Mouse (Mus musculus) frontal cortex, postnatal 10 days (tissue): ENCODE results near the gene Taz.
A peak's percentile ranks its signal among the peaks of the same experiment; 100 is the strongest.

Experiments
- DNase-seq, 2 experiments: peaks; one replicate each; pipeline ENCODE4 v3.0.0; 2022; ENCODE audit warnings: low spot score in 2 of 2, mixed read lengths in 1 of 2

Taz gene

DNA sequence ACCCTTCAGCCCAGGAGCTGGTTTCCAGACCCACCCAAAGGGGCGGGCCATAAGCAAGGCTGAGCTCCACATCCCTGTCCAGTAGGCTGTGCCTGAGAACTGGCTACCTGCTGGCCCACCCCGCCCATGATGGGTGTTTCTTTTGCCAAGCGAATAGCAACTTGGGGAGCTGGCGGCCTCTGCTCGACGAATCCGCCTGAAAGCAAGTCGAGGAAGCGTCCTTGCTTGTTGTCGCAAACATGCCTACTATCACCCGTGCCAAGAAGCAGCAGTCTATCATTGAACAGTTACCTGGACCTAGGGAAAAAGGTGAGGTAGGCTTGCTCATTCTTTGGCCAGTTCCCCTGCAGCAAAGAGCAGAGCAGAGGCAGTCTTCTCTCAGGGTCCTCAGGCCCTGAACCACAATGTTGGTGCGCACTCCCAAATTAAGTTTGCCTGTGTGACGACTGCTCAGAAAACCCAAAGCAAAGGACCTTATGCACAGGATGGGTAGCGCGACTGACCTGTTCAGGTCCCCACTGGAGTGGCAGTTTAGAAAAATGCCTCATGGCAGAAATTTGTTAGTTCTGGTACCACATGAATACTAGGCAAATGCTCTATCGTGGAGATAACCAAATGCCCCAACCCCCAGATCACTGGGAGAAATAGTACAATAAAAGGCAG lies at the start of gene Taz, which contains the start of gene Dnase1l1:
Taz (plus strand) TSS at position 181 of the 663 bp plus-strand sequence.
Dnase1l1 (minus strand) TSS at position 606 of the 663 bp plus-strand sequence.
- DNase-seq = peak; percentile 35 to 42

DNA sequence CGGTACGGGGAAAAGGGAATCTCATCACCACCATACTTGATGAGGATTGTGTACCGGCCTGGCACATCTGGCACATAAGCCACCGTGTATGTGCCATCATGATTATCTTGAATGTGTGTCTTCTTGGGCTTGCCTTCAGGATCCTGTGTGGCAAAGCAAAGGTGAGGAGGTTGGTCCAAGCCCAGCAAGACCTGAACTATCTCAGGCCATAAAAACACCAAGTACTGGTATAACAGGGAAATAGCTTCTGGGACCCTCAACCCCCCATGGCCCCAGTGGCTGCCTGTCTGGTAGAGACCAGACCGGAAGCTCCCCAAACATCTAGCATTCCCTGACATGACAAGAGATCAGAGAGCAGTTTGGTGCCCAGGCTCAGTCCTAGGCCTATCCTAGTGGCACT lies 48.5 kb upstream of the Taz start:
- DNase-seq = no peak

DNA sequence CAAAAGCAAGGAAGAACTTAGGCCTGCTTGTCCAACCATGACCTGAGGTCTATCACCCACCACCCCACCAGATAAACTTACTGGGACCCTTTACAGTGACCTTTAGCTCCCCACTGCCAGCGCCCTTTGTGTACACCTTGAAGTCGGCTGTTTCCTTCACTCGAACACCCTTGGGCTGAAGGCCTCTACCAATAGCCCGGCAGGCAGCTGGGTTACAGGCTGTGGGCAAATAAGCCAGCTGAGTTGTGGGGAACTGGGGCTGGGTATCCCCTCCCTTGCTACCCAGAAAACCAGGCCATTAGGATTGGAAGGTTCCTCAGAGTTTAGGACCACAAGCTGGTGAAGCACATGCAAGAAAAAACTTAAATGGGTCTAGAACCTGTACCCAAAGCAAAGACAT lies 41.4 kb upstream of the Taz start:
- no peak for DNase-seq

DNA sequence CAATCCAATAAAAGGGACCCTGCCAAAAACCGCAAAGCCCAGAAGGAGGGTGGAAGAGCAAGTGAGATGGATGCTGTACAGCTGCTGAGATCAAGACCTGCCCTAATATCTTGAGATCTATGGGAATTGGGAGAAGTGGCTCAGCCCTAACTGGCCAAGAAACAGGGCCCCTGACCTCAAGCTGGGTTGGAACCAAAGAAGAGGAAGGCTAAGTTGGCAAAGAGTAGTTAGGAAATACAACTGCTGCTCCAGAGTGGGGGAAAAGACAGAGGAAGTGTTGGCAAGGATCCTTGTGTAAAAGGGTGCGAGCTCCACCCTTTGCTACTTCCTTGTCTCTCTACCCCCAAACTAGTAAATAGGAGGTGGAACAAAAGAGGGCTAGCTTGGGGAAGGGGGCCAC lies 38.3 kb upstream of the Taz start:
- no peak for DNase-seq

DNA sequence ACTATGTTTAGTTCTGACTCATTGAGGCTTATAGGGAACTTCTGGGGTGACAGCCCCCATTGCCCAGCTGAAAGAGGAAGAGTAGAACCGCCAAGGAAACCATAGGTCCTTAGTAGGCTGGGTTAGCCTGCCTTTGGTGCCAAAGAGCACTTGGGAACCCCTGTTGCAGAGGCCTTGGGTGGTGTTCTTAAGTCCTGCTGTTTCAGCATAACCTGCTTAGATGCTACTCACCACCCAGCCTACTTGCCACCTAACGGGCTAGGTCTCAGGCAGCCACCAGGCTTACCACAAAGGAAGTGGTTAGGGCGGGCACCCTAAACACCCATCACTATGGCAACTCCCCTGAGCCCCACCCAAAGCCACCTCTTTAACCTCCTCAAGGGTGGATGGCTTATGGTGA lies 37.9 kb upstream of the Taz start:
- no peak for DNase-seq

DNA sequence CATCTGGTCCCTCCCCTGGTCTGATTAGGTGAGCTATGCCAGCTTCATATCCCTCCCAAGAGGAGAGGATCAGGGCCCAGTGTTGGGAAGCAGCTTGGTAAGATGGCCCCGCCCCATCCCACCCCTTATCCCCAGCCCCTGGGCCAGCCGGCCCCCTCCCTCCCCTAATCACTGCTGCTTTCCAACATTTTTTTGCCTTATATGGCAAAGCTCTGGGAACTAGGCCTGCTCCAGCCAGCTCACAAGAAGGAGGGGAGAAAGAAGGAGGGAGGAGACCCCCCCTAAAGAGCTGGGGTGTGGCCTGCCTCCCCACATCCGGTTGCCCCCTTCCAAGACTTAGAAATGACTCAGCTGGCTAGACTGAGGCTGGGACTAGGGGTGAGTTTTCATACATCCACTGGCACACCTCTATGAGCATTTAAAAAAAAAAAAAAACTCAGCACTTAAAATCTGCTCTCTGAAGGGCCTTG lies 37.1 kb upstream of the Taz start:
- peak; percentile 17 to 55 for DNase-seq

DNA sequence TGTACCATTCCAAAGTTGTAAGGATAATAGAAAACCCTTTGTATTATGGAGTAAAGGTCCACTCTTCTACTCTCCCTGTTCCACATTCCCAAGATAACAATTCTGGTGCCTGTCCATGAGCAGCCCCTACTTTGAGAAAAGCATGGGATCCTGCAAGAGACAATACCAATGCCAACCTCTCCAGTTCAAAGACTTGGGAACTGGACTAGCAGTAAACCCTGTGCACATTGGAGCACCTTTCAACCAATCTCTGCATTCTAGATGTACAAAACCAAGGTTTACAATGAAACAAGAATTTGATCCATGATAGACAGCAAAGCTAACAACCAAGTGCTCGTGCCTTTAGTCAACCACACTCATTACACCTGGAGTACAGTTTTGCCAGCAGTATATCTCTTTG lies 36.6 kb upstream of the Taz start:
- DNase-seq = no peak

DNA sequence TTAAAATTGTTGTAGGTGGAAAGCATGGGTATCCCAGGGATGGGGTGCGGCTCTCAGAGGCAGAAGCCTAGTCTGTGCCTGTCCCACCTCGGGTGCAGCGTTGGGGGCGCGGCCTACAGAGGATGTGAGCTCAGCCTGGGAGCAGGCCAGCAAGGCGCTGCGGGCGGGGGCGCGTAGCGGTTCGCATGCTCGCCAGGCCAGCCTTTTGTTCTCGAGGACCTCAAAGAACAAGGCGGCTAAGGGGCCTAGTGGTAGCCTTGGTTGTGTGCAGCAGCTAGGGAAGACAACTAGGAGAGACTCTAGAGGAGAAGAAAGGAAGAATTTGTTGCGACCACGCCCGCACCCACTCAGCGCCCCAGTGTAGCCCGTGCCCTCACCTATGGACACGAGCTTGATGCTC lies 36.0 kb upstream of the Taz start:
- DNase-seq = peak; percentile 65 to 66

DNA sequence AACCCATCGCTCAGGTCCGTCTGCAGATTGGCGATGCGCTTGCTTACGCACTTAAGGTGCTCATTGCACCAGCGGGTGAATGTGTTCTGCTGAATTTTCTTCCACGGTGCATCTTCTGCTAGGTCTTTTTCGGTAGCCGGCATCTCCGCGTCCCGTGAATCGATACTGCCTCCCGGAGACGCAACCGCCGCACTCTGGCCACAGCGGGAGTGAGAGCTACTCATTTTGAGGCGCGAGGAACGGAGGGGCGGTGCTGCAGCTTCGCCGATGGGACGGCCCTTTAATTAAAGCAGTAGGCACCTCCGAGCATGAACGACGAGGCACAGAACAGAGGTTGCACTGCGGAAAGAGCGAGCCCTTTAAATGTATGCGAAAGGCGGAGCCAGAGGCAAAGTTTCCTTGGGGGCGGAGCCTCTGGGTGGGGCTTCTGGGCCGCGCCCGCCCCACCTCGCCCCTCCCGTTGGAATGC lies 35.5 kb upstream of the Taz start:
- peak; percentile 82 for DNase-seq

DNA sequence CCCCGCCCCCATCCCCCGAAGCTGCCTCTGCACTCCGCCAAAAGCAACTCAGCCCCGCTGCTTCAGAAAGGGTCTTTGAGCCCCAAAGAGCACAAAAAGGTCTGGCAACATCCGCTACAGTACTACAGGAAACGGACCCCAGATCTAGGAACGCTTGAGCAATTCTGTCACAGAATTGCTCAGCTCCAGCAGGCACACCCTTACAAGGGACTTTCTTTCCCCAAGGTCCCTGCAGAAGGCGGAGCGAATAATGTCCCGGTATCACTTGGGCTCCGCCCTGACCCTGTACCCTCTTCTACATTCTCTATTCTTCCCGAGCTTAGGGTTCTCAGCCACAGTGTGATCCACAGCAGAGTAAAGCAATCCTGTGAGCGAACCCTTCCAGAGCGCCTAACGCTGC lies 35.0 kb upstream of the Taz start:
- DNase-seq = peak in 1 of 2 experiments; percentile 16

DNA sequence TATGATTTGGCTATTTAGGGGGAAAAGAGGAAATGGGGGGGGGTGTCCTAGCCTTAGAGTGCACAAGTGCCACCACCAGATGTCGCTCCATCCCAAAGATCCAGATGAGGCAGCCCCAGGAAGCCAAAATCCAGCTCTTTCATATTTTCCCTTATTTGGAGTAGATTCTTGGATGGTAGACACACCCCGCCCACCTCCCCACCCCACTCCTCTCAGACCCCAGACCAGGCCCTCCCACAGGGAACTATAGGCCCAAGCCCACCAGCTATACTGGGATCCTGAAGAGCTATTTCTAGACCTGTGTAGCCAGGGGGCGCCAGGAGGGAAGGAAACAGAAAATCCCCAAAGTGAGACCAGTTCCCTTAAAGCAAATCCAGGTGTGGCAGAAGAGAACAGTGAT lies 33.1 kb upstream of the Taz start:
- DNase-seq = peak in 1 of 2 experiments; percentile 41

DNA sequence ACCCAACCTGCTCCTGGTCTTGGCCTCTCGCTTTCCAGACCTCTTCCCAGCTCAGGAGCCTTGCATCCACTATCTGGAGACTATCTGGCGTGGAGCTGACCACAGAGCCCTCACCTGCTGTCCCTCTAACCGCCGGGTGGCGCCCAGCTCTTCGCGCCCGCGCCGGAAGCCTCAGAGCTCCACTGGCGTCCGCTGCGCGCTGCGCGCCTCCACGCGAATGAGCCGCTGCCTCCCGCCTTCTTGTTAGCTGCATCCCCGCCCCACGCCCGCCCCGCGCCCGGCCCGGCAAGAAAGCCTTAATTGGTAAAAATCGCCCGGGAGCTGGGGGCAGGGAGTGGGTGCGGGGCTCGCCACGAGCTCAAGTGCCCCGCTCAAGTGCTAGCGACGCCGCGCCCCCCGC lies 32.1 kb upstream of the Taz start, which contains the start of gene Flna:
Flna (minus strand) TSS at position 206 of the 400 bp plus-strand sequence.
- peak; percentile 35 to 47 for DNase-seq

DNA sequence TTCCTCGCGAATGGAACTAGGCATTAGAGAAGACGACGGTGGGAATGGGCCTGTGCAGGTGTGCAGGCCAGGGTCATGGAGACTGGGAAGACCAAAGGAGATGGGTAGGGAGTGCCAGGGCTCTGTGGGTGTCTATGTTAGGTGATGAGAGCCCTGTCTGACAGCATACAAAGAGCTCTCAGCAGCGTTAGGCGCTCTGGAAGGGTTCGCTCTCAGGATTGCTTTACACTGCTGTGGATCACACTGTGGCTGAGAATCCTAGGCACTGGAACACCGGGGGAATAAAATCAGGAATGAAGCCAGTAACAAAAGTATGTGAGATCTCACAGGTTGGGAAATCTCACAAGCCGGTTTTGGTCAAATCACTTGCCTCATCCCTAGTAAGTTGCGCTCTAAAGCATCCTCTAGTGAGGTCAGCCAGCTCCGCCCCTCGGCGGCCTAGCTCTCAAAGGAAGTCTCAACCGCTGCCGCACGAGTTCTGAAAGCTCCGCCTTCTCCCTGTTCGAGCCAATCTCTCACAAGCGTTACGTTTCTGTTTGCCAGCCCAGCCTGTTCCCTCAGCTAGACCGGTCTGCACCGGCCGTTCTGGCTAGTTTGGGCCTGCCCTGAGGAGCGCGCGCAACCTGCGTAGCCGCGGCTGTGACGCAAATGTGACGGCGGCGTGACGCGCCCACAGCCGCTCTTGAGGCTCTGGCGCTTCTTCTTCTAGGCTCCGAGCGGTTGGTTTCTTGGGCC lies 27.4 kb upstream of the Taz start, which contains the start of gene Emd:
Emd (plus strand) TSS at position 535 of the 735 bp plus-strand sequence.
- DNase-seq = peak; percentile 82 to 86

DNA sequence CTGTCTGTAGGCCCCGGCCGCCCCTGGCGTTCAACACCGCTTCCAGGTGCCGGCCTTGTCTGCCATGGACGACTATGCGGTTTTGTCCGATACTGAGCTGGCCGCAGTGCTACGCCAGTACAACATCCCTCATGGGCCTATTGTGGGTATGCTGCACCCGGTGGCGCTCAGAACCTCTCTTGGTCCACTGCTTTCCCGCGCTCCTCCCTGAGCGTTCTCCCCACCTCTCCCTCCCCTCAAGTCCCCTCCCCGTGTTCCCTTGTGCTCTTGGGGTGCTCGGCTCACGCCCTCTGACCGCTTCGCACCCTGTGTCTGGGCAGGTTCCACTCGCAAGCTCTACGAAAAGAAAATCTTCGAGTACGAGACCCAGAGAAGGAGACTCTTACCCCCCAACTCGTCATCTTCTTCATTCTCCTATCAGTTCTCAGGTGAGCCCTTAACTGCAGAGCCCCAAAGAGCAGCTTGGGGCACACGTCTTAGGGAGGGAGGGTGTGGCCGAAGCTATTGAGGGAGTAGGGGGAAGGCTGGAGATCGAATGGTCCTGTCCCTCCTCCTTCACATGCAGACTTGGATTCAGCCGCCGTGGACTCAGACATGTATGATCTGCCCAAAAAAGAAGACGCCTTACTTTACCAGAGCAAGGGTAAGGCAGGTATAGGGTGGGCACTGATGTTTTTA lies 26.7 kb upstream of the Taz start:
- DNase-seq = no peak

DNA sequence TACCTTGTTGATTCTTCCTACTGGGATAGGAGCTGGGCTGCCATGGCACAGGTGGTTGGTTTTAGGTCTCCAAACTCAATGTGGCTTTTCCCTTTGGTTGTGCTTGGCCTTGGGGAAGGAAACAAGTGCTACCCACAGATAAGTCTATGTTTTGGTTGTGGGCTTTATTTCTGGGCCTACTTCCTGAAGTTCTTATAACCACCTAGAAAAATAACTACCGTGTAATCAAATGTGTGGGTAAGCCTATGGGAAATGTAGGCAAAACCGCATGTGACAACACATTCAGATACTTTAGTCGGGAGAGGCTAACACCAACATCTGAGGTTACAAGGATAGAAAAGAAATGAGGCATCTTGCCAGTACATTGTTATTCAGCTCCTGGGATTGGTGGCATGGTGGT lies 24.0 kb upstream of the Taz start:
- no peak for DNase-seq

DNA sequence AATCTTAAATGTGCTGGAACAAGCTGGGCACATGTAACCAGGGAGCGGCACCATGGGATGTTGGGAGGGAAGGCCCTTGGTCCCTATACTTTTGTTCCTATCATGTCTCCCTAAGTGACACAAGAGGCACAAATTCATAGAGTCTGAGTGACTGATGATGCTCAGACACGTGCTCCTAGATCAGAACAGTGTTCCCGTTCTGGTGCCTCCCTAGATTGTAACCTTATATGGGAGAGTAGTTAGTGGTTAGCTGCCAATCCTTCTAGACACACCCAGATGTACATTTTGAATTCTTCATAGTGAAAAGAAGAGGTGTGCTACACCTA lies 12.0 kb upstream of the Taz start:
- DNase-seq = no peak

DNA sequence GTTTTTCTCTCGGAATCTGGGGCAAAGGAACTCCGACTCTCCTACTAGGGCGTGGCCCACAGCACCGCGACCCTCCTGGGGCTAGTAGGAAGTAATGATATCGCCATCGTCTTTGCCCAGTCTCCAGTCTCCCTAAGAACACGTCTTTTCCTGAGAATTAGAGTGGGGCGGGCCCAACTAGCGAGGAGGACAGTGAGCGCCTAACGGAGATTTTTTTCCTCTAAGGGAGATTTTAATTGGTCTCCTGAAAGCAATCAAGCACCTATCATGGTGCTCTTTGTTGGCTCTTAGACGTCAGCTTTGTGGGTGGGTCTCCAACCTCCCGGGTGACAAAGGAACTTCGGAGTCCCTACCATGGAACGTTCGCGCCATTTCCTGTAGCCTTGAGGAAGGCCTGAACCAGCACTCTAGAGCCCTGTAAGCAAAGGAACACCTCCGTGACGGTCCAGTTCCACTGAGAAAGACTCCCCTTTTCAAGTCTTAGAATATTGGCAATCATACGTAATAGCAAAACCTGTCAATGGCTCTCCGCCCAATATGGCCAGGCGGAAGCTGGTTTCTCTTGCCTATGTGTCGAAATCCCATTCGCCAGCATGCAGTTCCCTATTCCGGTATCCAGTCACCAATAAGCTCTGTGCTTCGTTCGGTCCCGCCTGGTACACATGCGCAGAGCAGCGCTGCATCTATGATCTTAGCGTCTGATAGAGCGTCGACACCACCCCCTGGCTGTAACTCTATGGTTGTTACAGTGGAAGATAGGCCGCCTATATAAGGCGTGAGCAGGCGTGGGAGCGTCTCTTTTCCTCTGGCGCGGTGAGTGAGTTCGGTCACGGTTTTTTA lies 11.4 kb upstream of the Taz start, which contains the start of gene Rpl10:
Rpl10 (plus strand) TSS at position 751 of the 840 bp plus-strand sequence.
- DNase-seq = peak; percentile 86 to 91

DNA sequence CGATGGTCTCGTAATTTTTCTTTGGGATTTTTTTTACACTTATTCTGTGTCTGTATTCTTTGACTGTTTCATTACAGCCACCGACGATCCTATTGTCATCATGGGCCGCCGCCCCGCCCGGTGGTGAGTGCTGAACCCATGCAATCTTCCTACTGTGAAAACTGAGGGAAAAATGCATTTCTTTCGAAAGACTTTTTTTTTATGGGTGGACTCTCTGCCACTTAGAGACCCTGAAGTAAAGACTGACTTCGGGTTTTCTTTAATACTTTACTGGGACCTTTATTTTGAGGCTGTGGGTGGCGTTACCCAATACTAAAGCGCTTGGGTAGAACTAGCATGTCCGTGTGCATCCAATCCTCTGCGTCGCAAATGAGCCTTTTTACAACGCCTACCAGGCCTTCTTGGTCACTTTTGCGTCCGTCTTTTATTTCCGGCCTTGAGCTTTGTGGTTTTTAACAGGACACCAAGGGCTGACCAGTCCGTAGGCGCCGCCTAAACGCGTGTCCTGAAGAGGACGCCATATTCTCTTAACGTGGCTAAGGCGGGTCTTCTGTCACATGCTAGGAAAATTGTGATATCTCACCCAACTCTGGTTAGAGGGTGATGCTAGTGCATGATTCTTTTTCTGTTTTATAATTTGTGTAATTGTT lies 10.7 kb upstream of the Taz start:
- no peak for DNase-seq

DNA sequence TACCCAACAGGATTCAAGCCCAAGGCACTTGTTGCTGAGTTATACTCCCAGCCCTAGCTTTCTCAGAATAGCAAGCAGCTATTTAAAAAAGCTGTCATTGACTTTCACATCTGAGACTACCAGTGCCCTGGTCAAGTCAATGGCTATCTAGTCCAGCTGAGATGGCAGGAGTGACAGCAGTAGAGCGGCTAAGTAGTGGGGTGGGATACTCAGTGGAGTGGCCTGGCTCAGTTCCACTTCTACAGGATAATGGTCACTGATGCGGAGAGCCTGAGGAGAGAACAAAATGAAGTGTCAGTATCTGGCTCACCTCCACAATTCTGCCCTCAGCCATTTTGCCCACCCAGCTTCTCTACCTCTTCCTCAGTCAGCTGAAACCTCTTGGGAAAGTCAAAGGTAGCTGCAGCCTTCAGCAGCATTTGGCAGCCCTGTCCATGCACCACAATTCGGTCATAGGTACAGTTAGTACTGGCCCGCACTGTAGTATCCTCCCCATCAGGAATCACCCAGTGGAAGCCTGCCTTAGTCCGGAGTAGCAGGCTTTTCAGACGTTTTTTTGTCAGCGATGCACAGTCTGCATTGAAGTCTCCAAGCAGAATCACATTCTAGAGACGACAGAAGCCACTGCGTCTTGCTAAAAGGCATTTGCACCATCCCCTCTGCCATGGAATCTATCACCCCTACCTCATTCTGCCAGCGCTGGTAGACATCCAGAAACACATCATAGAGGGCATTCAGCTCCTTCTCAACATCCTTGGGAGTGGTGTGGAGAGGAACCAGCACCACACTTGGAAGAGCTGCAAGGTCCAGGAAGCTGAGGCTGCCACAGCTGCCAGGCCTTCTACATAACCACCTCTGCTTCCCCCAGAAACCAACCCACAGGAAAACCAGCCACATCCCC lies 8.0 kb upstream of the Taz start:
- no peak for DNase-seq

DNA sequence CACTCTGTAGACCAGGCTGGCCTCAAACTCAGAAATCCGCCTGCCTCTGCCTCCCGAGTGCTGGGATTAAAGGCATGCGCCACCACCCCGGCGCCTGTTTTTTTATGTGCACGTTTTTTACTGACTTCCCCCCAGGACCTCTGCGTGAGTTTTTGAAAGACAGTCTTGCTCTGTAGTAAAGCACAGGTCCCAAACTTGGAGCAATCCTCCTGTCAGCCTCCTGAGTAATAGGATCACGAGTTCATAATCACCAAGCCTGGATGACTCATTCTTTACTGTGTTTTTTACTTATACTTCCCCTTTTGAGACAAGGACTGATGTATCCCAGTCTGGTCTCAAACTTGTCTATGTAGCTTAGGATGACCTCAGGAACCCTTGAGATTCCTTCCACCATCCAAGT lies 3.8 kb upstream of the Taz start:
- no peak for DNase-seq
